Mouse (Mus musculus) midbrain, embryonic 16.5 days (tissue): ENCODE measurements around the gene Galnt17. TPM values are rescaled to one million over a fixed set of nuclear protein-coding genes. Genes with fewer than 3 reads are reported as not detected.

Experiments used
- ATAC-seq: fragments of 200-750 bp; cut with Nextera tagmentation; 2 replicates; pipeline ENCODE4 v1.8.0; 2017; ENCODE audit warnings: moderate TSS enrichment
- H3K27ac ChIP-seq: fragments of 300-500 bp; sonication (generic); 2 replicates; pipeline ENCODE4 v1.5.1; 2014; ENCODE audit warnings: mild to moderate bottlenecking, low read length, mixed read lengths
- H3K27me3 ChIP-seq: fragments of 300-500 bp; sonication (generic); 2 replicates; pipeline ENCODE4 v1.6.1; 2014; ENCODE audit warnings: low read depth, low read length, mixed read lengths; ENCODE audit not compliant: control insufficient read depth, insufficient read depth
- H3K36me3 ChIP-seq: fragments of 300-500 bp; sonication (generic); 2 replicates; pipeline ENCODE4 v1.6.1; 2014; ENCODE audit warnings: mild to moderate bottlenecking, low read length, moderate library complexity, mixed read lengths; ENCODE audit not compliant: control insufficient read depth, insufficient read depth
- H3K4me1 ChIP-seq: fragments of 300-500 bp; sonication (generic); 2 replicates; pipeline ENCODE4 v1.6.1; 2014; ENCODE audit warnings: mild to moderate bottlenecking, low read length, mixed read lengths; ENCODE audit not compliant: control insufficient read depth, insufficient read depth
- H3K4me2 ChIP-seq: fragments of 300-500 bp; sonication (generic); 2 replicates; pipeline ENCODE4 v1.6.1; 2014; ENCODE audit warnings: mild to moderate bottlenecking, low read length, mixed read lengths
- H3K4me3 ChIP-seq: fragments of 300-500 bp; sonication (generic); 2 replicates; pipeline ENCODE4 v1.5.1; 2014; ENCODE audit warnings: low read depth, mild to moderate bottlenecking, low read length, moderate library complexity, mixed read lengths
- H3K9ac ChIP-seq: fragments of 300-500 bp; sonication (generic); 2 replicates; pipeline ENCODE4 v1.6.1; 2014; ENCODE audit warnings: low read depth, low read length, mixed read lengths
- H3K9me3 ChIP-seq: fragments of 300-500 bp; sonication (generic); replicated peaks from 2 replicates; pipeline ENCODE4 v1.6.1; 2014; ENCODE audit warnings: mild to moderate bottlenecking, low read length, mixed read lengths; ENCODE audit not compliant: control insufficient read depth, poor library complexity, severe bottlenecking
- WGBS: fragments of 180-500 bp; shearing (Covaris S2); extraction: QIAGEN DNeasy Blood & Tissue Kit; methylation state at CpG from one replicate; pipeline ENCODE4 v1.1.7; 2014; 5-methylcytosine and 5-hydroxymethylcytosine counted together
- polyA plus RNA-seq: library from polyadenylated mRNA; unstranded; fragments of >200 nt; fragmentation: Nextera tagmentation; extraction: Ambion mirVana; gene quantifications from 2 replicates; pipeline ENCODE4 v1.2.1, GENCODE M21; 2015

Galnt17 gene
- polyA plus RNA-seq, 1 experiment from 2014 or later = 5.8 TPM

DNA sequence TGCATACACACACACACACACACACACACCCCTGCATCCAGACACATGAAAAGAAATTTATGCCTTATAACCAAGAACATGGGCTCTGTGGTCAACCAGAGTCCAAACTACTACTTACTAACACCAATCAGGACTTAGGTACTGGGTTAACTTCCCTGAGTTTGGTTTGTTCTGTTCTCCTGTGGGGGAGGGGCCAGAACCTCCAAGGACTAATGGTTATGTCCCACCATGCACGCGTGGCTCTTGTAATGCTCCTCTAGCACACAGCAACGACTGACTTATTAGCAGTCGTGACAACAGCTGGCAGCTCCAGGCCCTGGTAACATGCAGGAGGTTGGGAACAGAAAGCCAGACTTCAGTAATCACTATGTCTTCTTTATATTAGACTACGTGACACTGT is 3.1 kb downstream of the Galnt17 start:
- Histone ChIP-seq H3K4me3 (peak overlapping the region; percentile 75), H3K4me2 (peak overlapping the region; percentile 83), H3K36me3 (no peaks in the 10 kb centered on the region), H3K4me1 (peaks cover 10% of the 10 kb centered on the region), H3K27me3 (no peaks in the 10 kb centered on the region), H3K9me3 (no peaks in the 10 kb centered on the region), H3K27ac (no peak overlapping the region), H3K9ac (no peak overlapping the region)
- no peak for ATAC-seq
- WGBS = 43% methylated on average over 5 of the region's 5 CpGs

DNA sequence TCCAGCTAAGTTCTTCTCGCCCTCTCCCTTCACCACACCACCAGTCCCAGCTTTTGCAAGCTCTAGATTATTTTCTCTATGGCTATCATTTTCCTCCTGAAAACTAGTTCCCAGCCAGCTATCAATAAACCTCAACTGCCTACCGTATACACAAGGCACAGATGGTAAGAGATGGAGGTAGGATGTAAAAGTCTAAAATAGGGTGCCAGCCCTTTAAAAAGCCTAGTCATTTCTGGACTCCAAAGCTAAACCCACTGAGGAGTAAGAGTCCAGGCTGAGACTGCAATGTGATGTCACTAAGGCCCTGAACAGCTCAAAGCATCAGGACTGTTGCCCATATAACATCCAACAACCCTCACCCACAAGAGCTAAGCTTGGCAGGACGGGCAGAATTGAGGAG is 6.8 kb downstream of the Galnt17 start:
- WGBS = 89% methylated on average over 3 of the region's 3 CpGs
- Histone ChIP-seq H3K4me1 (peaks cover 10% of the 10 kb centered on the region), H3K4me2 (no peak overlapping the region), H3K9ac (no peak overlapping the region), H3K27ac (no peak overlapping the region), H3K4me3 (no peak overlapping the region), H3K36me3 (no peaks in the 10 kb centered on the region), H3K27me3 (no peaks in the 10 kb centered on the region; the same call in 1 of the 2 replicates), H3K9me3 (no peaks in the 10 kb centered on the region)
- ATAC-seq = no peak

DNA sequence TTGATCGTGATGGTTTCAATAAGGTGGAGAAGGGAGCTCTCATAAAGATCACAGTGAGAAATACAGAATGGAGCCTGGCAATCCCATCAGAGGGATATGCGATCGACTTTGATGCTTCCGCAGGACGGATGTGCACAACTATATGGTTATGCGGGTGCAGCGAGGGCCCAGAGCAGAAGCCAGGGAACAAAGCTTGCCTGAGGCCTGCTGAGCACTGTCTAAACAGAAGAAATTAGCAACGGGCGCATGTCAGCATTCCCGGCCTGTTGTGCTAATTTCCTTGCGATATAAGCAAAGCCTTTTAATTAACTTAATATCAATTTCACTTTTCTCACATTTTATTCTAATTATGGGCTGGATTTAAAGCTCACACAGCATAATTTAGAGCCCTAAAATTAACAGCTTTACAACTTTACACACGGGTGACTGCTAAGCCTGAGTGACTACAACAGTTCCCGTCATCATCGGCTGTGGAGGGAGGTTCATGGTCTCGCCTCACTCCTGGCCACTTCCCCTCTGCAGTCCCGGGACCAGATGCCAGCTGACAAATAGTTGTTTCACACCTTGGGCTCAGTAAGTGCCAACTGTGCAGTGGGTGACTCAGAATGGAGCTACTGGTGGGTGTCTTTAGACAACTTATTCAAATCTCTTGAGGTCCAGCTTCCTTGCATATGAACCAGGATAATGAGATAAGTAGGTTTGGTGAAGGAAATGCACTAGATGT is 14.4 kb downstream of the Galnt17 start:
- ATAC-seq = no peak
- Histone ChIP-seq H3K27me3 (no peaks in the 10 kb centered on the region; the same call in 1 of the 2 replicates), H3K36me3 (0 out of 2 replicates have a peak, but pooled peaks cover 2% of the 10 kb centered on the region)

DNA sequence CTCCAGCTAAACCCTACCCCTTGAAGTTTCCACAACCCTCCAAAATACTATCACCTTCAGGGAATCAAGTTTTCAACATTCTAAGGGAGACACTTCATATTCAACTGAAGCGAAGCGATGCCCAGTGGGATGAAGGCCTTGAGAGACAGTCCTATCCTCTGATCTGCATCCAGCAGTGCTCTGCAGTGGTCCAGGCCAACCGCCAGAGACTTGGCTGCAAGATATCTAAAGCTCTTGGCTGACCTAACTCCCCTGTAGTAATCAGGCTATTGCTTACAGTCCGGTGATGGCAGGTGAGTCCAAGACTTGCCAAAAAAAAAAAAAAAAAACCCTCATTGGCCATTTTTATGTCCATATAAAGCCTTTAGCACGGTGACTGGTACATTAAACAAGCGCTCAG is 21.2 kb downstream of the Galnt17 start:
- H3K4me3 ChIP-seq = no peak overlapping the region
- H3K4me1 ChIP-seq = no peaks in the 10 kb centered on the region
- no peak overlapping the region for H3K9ac ChIP-seq
- ATAC-seq = no peak
- 0 out of 2 replicates have a peak, but pooled peaks cover 2% of the 10 kb centered on the region for H3K36me3 ChIP-seq
- WGBS = 91% methylated on average over 6 of the region's 6 CpGs
- H3K9me3 ChIP-seq = no peaks in the 10 kb centered on the region
- no peak overlapping the region for H3K27ac ChIP-seq
- H3K4me2 ChIP-seq = no peak overlapping the region
- no peaks in the 10 kb centered on the region for H3K27me3 ChIP-seq

More for the DNA sequence above, 14.4 kb downstream of the Galnt17 start:
- no peaks in the 10 kb centered on the region for H3K4me1 ChIP-seq
- no peak overlapping the region for H3K4me2 ChIP-seq
- 79% methylated on average over 16 of the region's 16 CpGs for WGBS
- no peak overlapping the region for H3K4me3 ChIP-seq
- H3K9ac ChIP-seq = no peak overlapping the region
- no peaks in the 10 kb centered on the region for H3K9me3 ChIP-seq
- no peak overlapping the region for H3K27ac ChIP-seq

DNA sequence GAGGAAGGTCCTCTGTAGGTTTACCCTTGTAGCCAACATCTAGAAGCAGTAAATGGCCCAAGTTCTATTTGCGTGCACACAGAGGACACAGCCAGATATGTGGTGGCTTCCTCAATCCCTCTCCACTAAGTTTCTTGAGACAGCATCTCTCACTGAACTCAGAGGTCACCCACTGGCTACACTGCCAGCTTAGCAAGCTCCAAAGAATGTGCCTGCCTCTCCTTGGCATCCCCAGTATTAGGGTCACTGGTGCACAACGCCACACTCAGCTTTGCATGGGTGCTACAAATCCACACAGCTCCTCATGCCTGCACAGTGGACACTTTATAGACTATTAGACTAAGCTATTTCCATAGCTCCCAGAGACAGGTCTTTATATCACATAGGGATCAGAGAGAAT is 21.6 kb downstream of the Galnt17 start:
- H3K4me2 ChIP-seq = no peak overlapping the region
- no peak for ATAC-seq
- no peak overlapping the region for H3K27ac ChIP-seq
- 0 out of 2 replicates have a peak, but pooled peaks cover 2% of the 10 kb centered on the region for H3K36me3 ChIP-seq
- no peak overlapping the region for H3K4me3 ChIP-seq
- WGBS = 87% methylated on average over 2 of the region's 2 CpGs
- no peaks in the 10 kb centered on the region for H3K4me1 ChIP-seq
- no peaks in the 10 kb centered on the region for H3K27me3 ChIP-seq
- no peaks in the 10 kb centered on the region for H3K9me3 ChIP-seq
- no peak overlapping the region for H3K9ac ChIP-seq

GRCm38 (mm10) chr5:131280349-131280748 is 27.9 kb downstream of the Galnt17 start:
- no peak overlapping the region for H3K4me3 ChIP-seq
- H3K27me3 ChIP-seq = no peaks in the 10 kb centered on the region
- 0 out of 2 replicates have a peak, but pooled peaks cover 5% of the 10 kb centered on the region for H3K4me1 ChIP-seq
- no peak overlapping the region for H3K4me2 ChIP-seq
- H3K9ac ChIP-seq = no peak overlapping the region
- no peak for ATAC-seq
- H3K36me3 ChIP-seq = no peaks in the 10 kb centered on the region
- 52% methylated on average over 2 of the region's 2 CpGs for WGBS
- H3K9me3 ChIP-seq = no peaks in the 10 kb centered on the region
- H3K27ac ChIP-seq = no peak overlapping the region

DNA sequence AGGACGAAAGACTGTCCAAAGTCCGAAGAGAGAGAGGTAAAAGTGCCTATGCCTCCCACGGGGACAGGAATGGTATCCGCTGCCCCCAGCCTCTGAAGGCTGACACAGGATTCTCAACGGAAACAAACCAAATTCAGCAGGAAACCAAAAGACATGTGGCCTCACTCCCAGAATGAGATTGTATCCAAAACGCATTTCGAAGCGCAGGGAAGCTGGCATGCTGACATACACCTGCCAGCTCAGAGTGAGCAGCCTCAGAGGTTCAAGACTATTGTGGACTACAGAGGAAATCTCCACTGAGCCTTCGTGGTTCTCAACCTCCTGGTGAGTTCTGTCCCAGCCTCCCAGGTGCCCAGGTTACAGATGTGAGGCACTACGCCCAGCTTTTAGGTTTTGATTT is 29.0 kb downstream of the Galnt17 start:
- Histone ChIP-seq H3K4me2 (no peak overlapping the region), H3K4me1 (0 out of 2 replicates have a peak, but pooled peaks cover 5% of the 10 kb centered on the region), H3K27me3 (no peaks in the 10 kb centered on the region), H3K4me3 (no peak overlapping the region), H3K9me3 (no peaks in the 10 kb centered on the region), H3K9ac (no peak overlapping the region), H3K36me3 (no peaks in the 10 kb centered on the region), H3K27ac (no peak overlapping the region)
- no peak for ATAC-seq
- WGBS = 75% methylated on average over 10 of the region's 10 CpGs

DNA sequence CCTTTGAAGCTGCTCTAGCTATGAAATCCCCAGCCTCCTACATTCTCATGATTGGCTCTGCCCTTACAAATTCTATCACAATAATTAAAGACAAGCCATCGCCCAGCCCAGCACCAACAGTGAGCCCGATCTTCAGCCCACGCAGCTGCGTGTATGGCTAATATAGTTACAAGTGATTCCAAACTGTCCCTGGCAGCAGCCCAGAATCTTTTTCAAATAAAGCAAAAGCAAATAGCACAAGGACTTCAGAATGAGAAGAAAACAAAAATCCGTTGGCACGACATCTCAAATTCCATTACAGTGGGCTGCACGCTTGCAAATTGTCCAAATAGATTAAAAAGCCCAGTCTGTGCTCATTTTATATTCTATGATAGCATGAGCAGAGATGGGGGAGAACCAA is 31.1 kb downstream of the Galnt17 start:
- WGBS = 54% methylated on average over 7 of the region's 7 CpGs
- Histone ChIP-seq H3K4me1 (0 out of 2 replicates have a peak, but pooled peaks cover 5% of the 10 kb centered on the region), H3K9ac (no peak overlapping the region), H3K36me3 (no peaks in the 10 kb centered on the region), H3K27ac (no peak overlapping the region), H3K9me3 (no peaks in the 10 kb centered on the region), H3K27me3 (no peaks in the 10 kb centered on the region), H3K4me2 (no peak overlapping the region), H3K4me3 (no peak overlapping the region)
- no peak for ATAC-seq

DNA sequence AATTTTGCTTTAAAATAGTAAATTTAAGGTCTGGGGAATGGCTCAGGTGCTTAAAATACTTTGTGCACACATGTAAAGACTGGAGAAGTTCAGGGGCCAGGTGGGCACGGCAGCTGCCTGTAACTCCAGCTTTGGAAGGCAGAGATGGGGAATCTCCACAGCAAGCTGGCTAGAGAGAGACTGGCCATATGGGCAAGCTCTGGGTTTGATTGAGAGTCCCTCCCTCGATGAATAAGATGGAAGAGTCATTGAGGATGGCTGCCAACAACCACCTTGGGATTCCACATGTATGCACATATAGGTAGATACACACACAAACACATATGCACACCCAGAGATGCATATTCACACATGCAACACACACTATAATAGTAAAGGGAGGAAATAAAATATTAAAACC is 42.0 kb downstream of the Galnt17 start:
- H3K4me2 ChIP-seq = no peak overlapping the region
- H3K4me1 ChIP-seq = no peaks in the 10 kb centered on the region
- WGBS = 88% methylated on average over 2 of the region's 2 CpGs
- no peak overlapping the region for H3K9ac ChIP-seq
- ATAC-seq = no peak
- no peaks in the 10 kb centered on the region for H3K9me3 ChIP-seq
- no peak overlapping the region for H3K4me3 ChIP-seq
- H3K27ac ChIP-seq = no peak overlapping the region
- no peaks in the 10 kb centered on the region for H3K36me3 ChIP-seq
- H3K27me3 ChIP-seq = no peaks in the 10 kb centered on the region
